Mouse (Mus musculus) limb, embryonic 10.5 days (tissue): ENCODE measurements at regions not wholly inside any gene's neighbourhood (a gene's known extent, or its start where the extent isn't known, plus 50 kb on each side); places are given as distances from the start of the nearest gene placed in this dataset.

ENCODE experiments used
- DNase-seq: peaks from one replicate; pipeline ENCODE4 v3.0.0-alpha.2; 2017; ENCODE audit warnings: low spot score
- H3K27ac ChIP-seq: fragments of 300-500 bp; sonication (generic); 2 replicates; pipeline ENCODE4 v1.5.1; 2016; ENCODE audit warnings: mild to moderate bottlenecking
- H3K27me3 ChIP-seq: fragments of 300-500 bp; sonication (generic); 2 replicates; pipeline ENCODE4 v1.6.1; 2016; ENCODE audit warnings: low read depth, mild to moderate bottlenecking; ENCODE audit not compliant: poor library complexity, severe bottlenecking
- H3K36me3 ChIP-seq: fragments of 300-500 bp; sonication (generic); 2 replicates; pipeline ENCODE4 v1.6.1; 2016; ENCODE audit warnings: mild to moderate bottlenecking, moderate library complexity
- H3K4me1 ChIP-seq: fragments of 300-500 bp; sonication (generic); 2 replicates; pipeline ENCODE4 v1.6.1; 2016
- H3K4me3 ChIP-seq: fragments of 300-500 bp; sonication (generic); 2 replicates; pipeline ENCODE4 v1.5.1; 2016; ENCODE audit warnings: mild to moderate bottlenecking, moderate library complexity
- H3K9me3 ChIP-seq: fragments of 300-500 bp; sonication (generic); replicated peaks from 2 replicates; pipeline ENCODE4 v1.6.1; 2016; ENCODE audit warnings: mild to moderate bottlenecking
- WGBS: fragments of 180-500 bp; shearing (Covaris S2); methylation state at CpG from one replicate; pipeline ENCODE4 v1.1.7; 2016; 5-methylcytosine and 5-hydroxymethylcytosine counted together

DNA sequence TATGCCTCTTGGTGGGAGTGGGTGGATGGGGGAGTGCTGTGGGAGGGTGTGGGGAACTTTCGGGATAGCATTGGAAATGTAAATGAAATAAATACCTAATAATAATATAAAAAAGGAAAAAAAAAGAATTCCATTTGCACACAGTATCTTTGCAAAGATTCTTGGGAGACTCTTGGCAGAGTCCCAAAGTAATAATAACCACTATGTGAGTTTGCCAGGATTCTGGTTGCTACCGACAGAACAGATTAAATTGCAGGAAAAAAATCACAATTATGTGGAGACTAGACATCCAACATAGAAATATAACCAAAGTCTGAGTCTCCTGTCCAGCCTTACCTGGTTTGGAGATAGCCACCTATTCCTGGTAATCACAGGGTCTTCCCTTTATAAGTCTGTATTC is 75.6 kb upstream of the Fam49a start:
- Histone ChIP-seq H3K4me3 (no peak overlapping the region), H3K4me1 (no peaks in the 10 kb centered on the region), H3K9me3 (no peaks in the 10 kb centered on the region), H3K27me3 (no peaks in the 10 kb centered on the region), H3K27ac (no peak overlapping the region), H3K36me3 (no peaks in the 10 kb centered on the region)
- no peak for DNase-seq
- WGBS, result 94% methylated on average over 2 of the region's 2 CpGs

GRCm38 (mm10) chr12:12195066-12195465 is 66.9 kb upstream of the Fam49a start:
- H3K4me3 ChIP-seq, result no peak overlapping the region
- no peak overlapping the region for H3K27ac ChIP-seq
- H3K27me3 ChIP-seq, result no peaks in the 10 kb centered on the region
- no peaks in the 10 kb centered on the region for H3K4me1 ChIP-seq
- H3K9me3 ChIP-seq, result no peaks in the 10 kb centered on the region
- WGBS, result 80% methylated on average over 1 of the region's 1 CpGs
- no peaks in the 10 kb centered on the region for H3K36me3 ChIP-seq
- DNase-seq, result no peak

DNA sequence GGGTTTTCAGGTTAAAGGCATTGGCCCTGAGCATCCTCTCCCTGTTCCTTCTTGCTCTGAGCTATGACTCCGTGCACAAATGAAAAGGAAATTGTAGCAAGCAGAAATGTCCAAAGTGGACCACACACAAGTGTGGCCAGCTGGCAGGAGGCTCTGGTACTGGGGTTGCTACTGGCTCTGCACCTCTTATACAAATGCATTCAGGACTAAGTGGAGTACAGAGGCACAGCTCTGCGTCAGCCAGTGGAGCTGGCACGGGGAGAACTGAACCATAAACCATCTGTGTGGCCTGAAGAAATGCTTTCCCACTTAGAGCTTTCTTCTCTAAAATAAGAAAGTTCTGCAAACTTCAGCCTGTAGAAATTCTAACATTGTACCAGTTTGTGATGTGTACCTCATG is 65.3 kb upstream of the Fam49a start:
- H3K4me3 ChIP-seq, result no peak overlapping the region
- H3K36me3 ChIP-seq, result no peaks in the 10 kb centered on the region
- H3K27me3 ChIP-seq, result no peaks in the 10 kb centered on the region
- no peak for DNase-seq
- H3K4me1 ChIP-seq, result no peaks in the 10 kb centered on the region
- H3K27ac ChIP-seq, result no peak overlapping the region
- H3K9me3 ChIP-seq, result no peaks in the 10 kb centered on the region
- 85% methylated on average over 3 of the region's 3 CpGs for WGBS

DNA sequence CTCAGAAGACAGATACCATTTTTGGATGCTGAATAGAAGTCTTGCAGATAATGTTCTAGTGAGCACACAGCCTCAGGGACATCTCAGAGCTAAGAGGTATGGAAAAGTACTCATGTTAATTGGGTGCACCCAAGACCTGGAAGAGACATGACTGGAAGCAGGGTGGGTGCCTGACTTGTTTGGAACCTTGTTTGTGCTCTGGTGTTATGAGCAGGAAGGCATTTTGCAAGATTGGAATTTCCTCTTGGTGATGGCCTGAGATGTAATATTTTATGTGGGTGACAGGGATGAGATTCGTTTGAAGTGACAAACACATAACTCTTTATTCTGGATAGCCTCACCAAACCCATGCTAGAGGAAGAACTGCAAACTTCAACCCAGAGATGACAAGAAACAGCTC is 53.7 kb upstream of the Fam49a start:
- no peak overlapping the region for H3K27ac ChIP-seq
- no peak for DNase-seq
- no peaks in the 10 kb centered on the region for H3K36me3 ChIP-seq
- H3K9me3 ChIP-seq, result no peaks in the 10 kb centered on the region
- WGBS, result 68% methylated on average over 1 of the region's 1 CpGs
- no peaks in the 10 kb centered on the region for H3K27me3 ChIP-seq
- H3K4me1 ChIP-seq, result no peaks in the 10 kb centered on the region
- no peak overlapping the region for H3K4me3 ChIP-seq
